Mouse (Mus musculus): Measurements from ENCODE around the gene Ptch1. TPM values are rescaled to one million over a fixed set of nuclear protein-coding genes. Genes with fewer than 3 reads are reported as not detected.

Gene Ptch1
- total and polyA plus RNA-seq, 3 experiments = 7.5 to 79.0 (median 23.4) TPM

DNA sequence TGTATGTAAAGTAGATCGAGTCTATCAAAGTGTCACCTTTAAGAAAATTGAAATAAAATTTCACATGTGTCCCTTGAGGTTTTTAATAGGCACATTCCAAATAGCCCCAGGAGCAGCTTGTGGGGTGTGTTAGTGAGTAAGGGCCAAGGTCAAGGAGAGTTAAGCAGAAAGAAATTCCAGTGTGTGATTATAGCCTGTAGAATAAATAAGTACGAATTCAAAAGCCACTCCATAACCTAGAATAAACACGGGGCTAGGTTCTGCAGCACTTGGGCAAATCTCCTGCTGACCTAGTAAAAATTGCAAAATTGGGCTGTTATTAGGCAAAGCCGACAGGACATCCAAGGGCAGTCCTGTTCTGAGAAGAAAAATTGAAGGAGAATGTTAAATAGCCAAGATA lies 38.4 kb downstream of the Ptch1 start:
- Histone ChIP-seq H3K4me3 (ENCODE audit: control insufficient read depth in 1 of 2, insufficient read depth in 1 of 2, low read depth in 2 of 2, low read length in 2 of 2) (no peak overlapping the region), H3K27me3 (ENCODE audit: control insufficient read depth in 1 of 2, insufficient read depth in 2 of 2, low read length in 2 of 2) (no peaks in the 10 kb centered on the region), H3K79me2 (ENCODE audit: control insufficient read depth, insufficient read depth, low read length, poor library complexity) (no peaks in the 10 kb centered on the region), H3K9me3 (replicated peaks; ENCODE audit: insufficient read depth, low read length) (no peaks in the 10 kb centered on the region), H3K9ac (ENCODE audit: control insufficient read depth, low read depth, low read length, poor library complexity, severe bottlenecking) (no peak overlapping the region), H3K27ac (ENCODE audit: control insufficient read depth, low read depth, low read length) (no peak overlapping the region), H3K4me1 (ENCODE audit: control insufficient read depth in 1 of 2, insufficient read depth in 2 of 2, low read length in 2 of 2) (no peaks in the 10 kb centered on the region), H3K36me3 (ENCODE audit: control insufficient read depth in 1 of 2, insufficient read depth in 2 of 2, low read length in 2 of 2) (peaks cover 0 to 30% of the 10 kb centered on the region in 2 experiments; a peak in 2 of 4 replicates)
- TF ChIP-seq ZNF384 (IDR thresholded peaks at IDR 0.05; ENCODE audit: low read depth, low read length) (no peak), TCF12 (IDR thresholded peaks at IDR 0.05; ENCODE audit: low read depth, low read length) (no peak), SMC3 (IDR thresholded peaks at IDR 0.05; ENCODE audit: low read depth, low read length) (no peak), TAL1 (IDR thresholded peaks at IDR 0.05; ENCODE audit: low read length) (no peak), KAT2A (conservative IDR thresholded peaks at IDR 0.05; ENCODE audit: low read depth, low read length) (no peak)
- DNase-seq (ENCODE audit: low read depth, low spot score) = no peak

DNA sequence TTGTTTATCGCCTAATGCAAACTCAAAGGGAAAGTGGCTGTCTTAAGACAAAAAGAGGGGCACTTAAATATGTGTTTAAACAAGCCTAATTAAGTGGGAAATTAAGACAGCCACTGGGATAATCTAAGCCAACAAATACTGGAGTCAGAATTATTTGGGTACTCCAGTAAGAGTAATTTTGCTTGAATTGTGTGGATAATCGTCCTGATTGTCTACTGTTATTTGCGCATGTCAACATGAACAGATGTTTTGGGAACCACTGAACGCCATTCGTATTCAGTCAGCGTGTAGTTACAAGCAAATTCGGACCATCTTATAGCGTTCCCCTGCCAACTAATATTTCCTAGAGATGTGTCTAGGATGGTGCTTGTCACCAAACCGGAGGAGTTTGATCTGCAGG lies 42.5 kb downstream of the Ptch1 start:
- Histone ChIP-seq H3K9ac (ENCODE audit: control insufficient read depth, low read depth, low read length, poor library complexity, severe bottlenecking) (no peak overlapping the region), H3K4me1 (ENCODE audit: control insufficient read depth in 1 of 2, insufficient read depth in 2 of 2, low read length in 2 of 2) (no peaks in the 10 kb centered on the region), H3K36me3 (ENCODE audit: control insufficient read depth in 1 of 2, insufficient read depth in 2 of 2, low read length in 2 of 2) (peaks cover 0 to 30% of the 10 kb centered on the region in 2 experiments; a peak in 2 of 4 replicates), H3K4me3 (ENCODE audit: control insufficient read depth in 1 of 2, insufficient read depth in 1 of 2, low read depth in 2 of 2, low read length in 2 of 2) (no peak overlapping the region), H3K9me3 (replicated peaks; ENCODE audit: insufficient read depth, low read length) (no peaks in the 10 kb centered on the region), H3K79me2 (ENCODE audit: control insufficient read depth, insufficient read depth, low read length, poor library complexity) (no peaks in the 10 kb centered on the region), H3K27me3 (ENCODE audit: control insufficient read depth in 1 of 2, insufficient read depth in 2 of 2, low read length in 2 of 2) (no peaks in the 10 kb centered on the region), H3K27ac (ENCODE audit: control insufficient read depth, low read depth, low read length) (no peak overlapping the region)
- no peak for DNase-seq (ENCODE audit: low read depth, low spot score)
- TF ChIP-seq GABPA (IDR thresholded peaks at IDR 0.05; ENCODE audit: low read depth, low read length) (no peak), UBTF (IDR thresholded peaks at IDR 0.05; ENCODE audit: borderline replicate concordance, insufficient read depth, low read depth, low read length) (no peak), POLR2AphosphoS5 (IDR thresholded peaks at IDR 0.05; ENCODE audit: borderline replicate concordance, low read depth, low read length) (no peak), POLR2A (IDR thresholded peaks at IDR 0.05; ENCODE audit: control insufficient read depth in 1 of 2, insufficient read depth in 1 of 2, low read depth in 1 of 2, low read length in 2 of 2, poor library complexity in 1 of 2) (no peak), ZC3H11A (IDR thresholded peaks at IDR 0.05; ENCODE audit: low read depth, low read length) (no peak), ELF1 (IDR thresholded peaks at IDR 0.05; ENCODE audit: low read depth, low read length) (no peak), POLR2AphosphoS2 (IDR thresholded peaks at IDR 0.05; ENCODE audit: low read length) (no peak), MYC (IDR thresholded peaks at IDR 0.05; ENCODE audit: low read depth, low read length) (no peak), EP300 (IDR thresholded peaks at IDR 0.05; ENCODE audit: low read depth in 1 of 2, low read length in 2 of 2) (no peak), HCFC1 (IDR thresholded peaks at IDR 0.05; ENCODE audit: low read depth, low read length) (no peak), CTCF (IDR thresholded peaks at IDR 0.05 in 2 of 3, conservative IDR thresholded peaks at IDR 0.05 in 1 of 3; ENCODE audit: control insufficient read depth in 1 of 3, insufficient read depth in 1 of 3, low read depth in 2 of 3, low read length in 3 of 3, poor library complexity in 1 of 3, severe bottlenecking in 1 of 3) (no peak), TBP (IDR thresholded peaks at IDR 0.05; ENCODE audit: low read depth, low read length) (no peak), ZMIZ1 (IDR thresholded peaks at IDR 0.05; ENCODE audit: low read depth, low read length) (no peak), MAX (IDR thresholded peaks at IDR 0.05; ENCODE audit: low read length) (no peak), MAZ (IDR thresholded peaks at IDR 0.05; ENCODE audit: low read depth, low read length) (no peak), MYB (IDR thresholded peaks at IDR 0.05; ENCODE audit: low read depth, low read length) (no peak), NRF1 (IDR thresholded peaks at IDR 0.05; ENCODE audit: insufficient read depth, low read depth, low read length, poor library complexity, severe bottlenecking) (no peak), ETS1 (IDR thresholded peaks at IDR 0.05; ENCODE audit: low read depth, low read length) (no peak), USF1 (IDR thresholded peaks at IDR 0.05; ENCODE audit: low read depth, low read length) (no peak)
